Mouse (Mus musculus) neural tube, embryonic 11.5 days (tissue): ENCODE data around the gene Hfe. TPM values are rescaled to one million over a fixed set of nuclear protein-coding genes. Genes with fewer than 3 reads are reported as not detected.
"Not testable (repeated sequence)": the region's sequence is repeated elsewhere in the genome, so short reads cannot be mapped to it uniquely, and the experiment has no call there.

Experiments
- ATAC-seq: fragments of 200-750 bp; cut with Nextera tagmentation; 2 replicates; pipeline ENCODE4 v1.8.0; 2017; ENCODE audit warnings: moderate number of reproducible peaks, mild to moderate bottlenecking, moderate TSS enrichment, moderate library complexity; ENCODE audit not compliant: insufficient read depth, low FRiP score, low TSS enrichment
- DNase-seq: peaks from one replicate; pipeline ENCODE4 v3.0.0-alpha.2; 2015; ENCODE audit warnings: low spot score
- H3K27ac ChIP-seq: fragments of 300-500 bp; sonication (generic); 2 replicates; pipeline ENCODE4 v1.5.1; 2014; ENCODE audit warnings: low read depth, mild to moderate bottlenecking, low read length
- H3K27me3 ChIP-seq: fragments of 300-500 bp; sonication (generic); 2 replicates; pipeline ENCODE4 v1.6.1; 2014; ENCODE audit warnings: mild to moderate bottlenecking, low read length, mixed read lengths; ENCODE audit not compliant: control insufficient read depth, insufficient read depth
- H3K36me3 ChIP-seq: fragments of 300-500 bp; sonication (generic); 2 replicates; pipeline ENCODE4 v1.6.1; 2014; ENCODE audit warnings: mild to moderate bottlenecking, low read length, moderate library complexity, mixed read lengths; ENCODE audit not compliant: control insufficient read depth, insufficient read depth
- H3K4me1 ChIP-seq: fragments of 300-500 bp; sonication (generic); 2 replicates; pipeline ENCODE4 v1.6.1; 2014; ENCODE audit warnings: low read length, mixed read lengths; ENCODE audit not compliant: control insufficient read depth, insufficient read depth
- H3K4me2 ChIP-seq: fragments of 300-500 bp; sonication (generic); 2 replicates; pipeline ENCODE4 v1.6.1; 2014; ENCODE audit warnings: low read depth, mild to moderate bottlenecking, moderate library complexity
- H3K4me3 ChIP-seq: fragments of 300-500 bp; sonication (generic); 2 replicates; pipeline ENCODE4 v1.5.1; 2014; ENCODE audit warnings: low read depth, low read length
- H3K9ac ChIP-seq: fragments of 300-500 bp; sonication (generic); 2 replicates; pipeline ENCODE4 v1.6.1; 2014; ENCODE audit warnings: mild to moderate bottlenecking, low read length
- H3K9me3 ChIP-seq: fragments of 300-500 bp; sonication (generic); 2 replicates; pipeline ENCODE4 v1.6.1; 2016; ENCODE audit warnings: low read length; ENCODE audit not compliant: control insufficient read depth
- WGBS: fragments of 180-500 bp; shearing (Covaris S2); extraction: QIAGEN DNeasy Blood & Tissue Kit; methylation state at CpG from one replicate; pipeline ENCODE4 v1.1.7; 2014; 5-methylcytosine and 5-hydroxymethylcytosine counted together
- microRNA-seq: library from miRNA; unstranded; fragments of <30 nt; microRNA quantifications from one replicate; pipeline ENCODE4, GENCODE M21; 2016
- polyA plus RNA-seq: library from polyadenylated mRNA; unstranded; fragments of >200 nt; fragmentation: Nextera tagmentation; extraction: Ambion mirVana; gene quantifications from 2 replicates; pipeline ENCODE4 v1.2.1, GENCODE M21; 2014

The Hfe gene
- polyA plus RNA-seq, 1 experiment from 2014 or later: 3.3 TPM

GRCm38 (mm10) chr13:23682947-23683754 is 27.5 kb downstream of the Hfe start:
- not testable (repeated sequence) for H3K36me3 ChIP-seq
- ATAC-seq: peak; percentile 45
- 15% methylated on average over 11 of the region's 30 CpGs for WGBS

GRCm38 (mm10) chr13:23682623-23682946 is 28.1 kb downstream of the Hfe start:
- H3K4me2 ChIP-seq: peak overlapping the region; percentile 50
- H3K36me3 ChIP-seq: no peaks in the 10 kb centered on the region
- peak overlapping the region; percentile 42; the same call in 1 of the 2 replicates for H3K9ac ChIP-seq
- H3K27ac ChIP-seq: peak overlapping the region; percentile 96; the same call in 1 of the 2 replicates
- H3K4me1 ChIP-seq: 0 out of 2 replicates have a peak, but pooled peaks cover 8% of the 10 kb centered on the region
- DNase-seq (no peak), ATAC-seq (no peak)
- WGBS: 61% methylated on average over 1 of the region's 1 CpGs
- peak overlapping the region; percentile 37; the same call in 1 of the 2 replicates for H3K4me3 ChIP-seq
- no peaks in the 10 kb centered on the region for H3K9me3 ChIP-seq
- H3K27me3 ChIP-seq: no peaks in the 10 kb centered on the region

More at GRCm38 (mm10) chr13:23682947-23683754, 27.5 kb downstream of the Hfe start:
- H3K27me3 ChIP-seq, DNase-seq, H3K4me1 ChIP-seq, H3K9me3 ChIP-seq: not testable (repeated sequence)
- Histone ChIP-seq H3K4me3 (peak overlapping the region; percentile 37), H3K4me2 (peak overlapping the region; percentile 50), H3K9ac (peak overlapping the region; percentile 42), H3K27ac (peak overlapping the region; percentile 96)

- H3K27me3 ChIP-seq: no peaks in the 10 kb centered on the region
- 0 out of 2 replicates have a peak, but pooled peaks cover 8% of the 10 kb centered on the region for H3K4me1 ChIP-seq
- H3K4me3 ChIP-seq: no peak overlapping the region
- no peaks in the 10 kb centered on the region for H3K36me3 ChIP-seq
- H3K27ac ChIP-seq: no peak overlapping the region
- DNase-seq (no peak), ATAC-seq (no peak)
- no peak overlapping the region for H3K4me2 ChIP-seq
- no peak overlapping the region for H3K9ac ChIP-seq
- no peaks in the 10 kb centered on the region for H3K9me3 ChIP-seq
- 87% methylated on average over 6 of the region's 6 CpGs for WGBS
These were observed 28.6 kb downstream of the Hfe start for GRCm38 (mm10) chr13:23681990-23682582.

DNA sequence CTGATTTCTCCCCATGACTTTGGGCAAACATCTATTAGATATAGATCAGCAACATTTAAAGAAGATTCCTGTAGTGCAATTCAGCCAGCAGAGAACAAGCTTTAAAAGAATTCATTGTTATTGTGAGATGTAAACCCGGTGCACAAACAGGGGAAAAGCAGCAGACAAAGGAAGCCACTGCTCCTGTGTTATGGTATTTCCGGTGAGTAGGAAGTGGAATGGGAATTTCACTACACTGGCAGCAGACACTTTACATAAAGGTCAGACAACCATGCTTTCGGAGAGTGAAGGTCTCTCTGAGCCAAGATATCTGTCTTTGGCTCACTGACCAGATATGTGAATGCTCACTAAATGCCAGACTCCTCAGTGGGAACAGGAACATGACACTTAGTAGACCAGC is 48.1 kb downstream of the Hfe start:
- ATAC-seq (no peak), DNase-seq (no peak)
- no peaks in the 10 kb centered on the region for H3K9me3 ChIP-seq
- no peaks in the 10 kb centered on the region for H3K27me3 ChIP-seq
- no peaks in the 10 kb centered on the region for H3K36me3 ChIP-seq
- WGBS: 80% methylated on average over 3 of the region's 3 CpGs
- no peak overlapping the region for H3K9ac ChIP-seq
- H3K4me3 ChIP-seq: no peak overlapping the region
- H3K4me1 ChIP-seq: no peaks in the 10 kb centered on the region
- H3K4me2 ChIP-seq: no peak overlapping the region
- H3K27ac ChIP-seq: no peak overlapping the region

GRCm38 (mm10) chr13:23659636-23660366 is 50.9 kb downstream of the Hfe start:
- 75% methylated on average over 6 of the region's 6 CpGs for WGBS
- Histone ChIP-seq H3K27me3 (no peaks in the 10 kb centered on the region), H3K27ac (no peak overlapping the region), H3K4me1 (no peaks in the 10 kb centered on the region), H3K36me3 (no peaks in the 10 kb centered on the region), H3K9ac (no peak overlapping the region), H3K4me3 (no peak overlapping the region), H3K9me3 (no peaks in the 10 kb centered on the region), H3K4me2 (no peak overlapping the region)
- ATAC-seq: no peak
- DNase-seq: no peak

Small RNA genes within 50 kb of the gene (microRNA-seq; reads per million reads assigned to microRNA genes)
- gene Gm44314 (not detected), gene Gm44350 (not detected), gene Gm44484 (not detected)

Other genes with a start within 250 kb of the Hfe start
- 0.16 TPM in 1 of 2 replicates, not detected in the other for gene Btn1a1, start 245.0 kb downstream of the Hfe start, polyA plus RNA-seq
- gene Btn2a2, start 222.0 kb downstream of the Hfe start, polyA plus RNA-seq: 0.65 and 0.81 TPM in 2 replicates
- gene Hist1h4h, start 179.8 kb downstream of the Hfe start, polyA plus RNA-seq: 3.4 and 6.8 TPM in 2 replicates
- gene Hist1h2af, start 176.9 kb downstream of the Hfe start, polyA plus RNA-seq: 1.6 and 2.1 TPM in 2 replicates
- 3.3 and 4.3 TPM in 2 replicates for gene Hist1h3g, start 175.4 kb downstream of the Hfe start, polyA plus RNA-seq
- 0.82 and 1.3 TPM in 2 replicates for gene Hist1h2bh, start 167.5 kb downstream of the Hfe start, polyA plus RNA-seq
- 0.51 and 1.4 TPM in 2 replicates for gene Hist1h3f, start 166.8 kb downstream of the Hfe start, polyA plus RNA-seq
- 0.94 and 1.5 TPM in 2 replicates for gene Hist1h4f, start 159.2 kb downstream of the Hfe start, polyA plus RNA-seq
- 0.58 TPM in 2 replicates for gene Hist1h1d, start 157.6 kb downstream of the Hfe start, polyA plus RNA-seq
- 6.4 and 6.9 TPM in 2 replicates for gene Hist1h3e, start 148.5 kb downstream of the Hfe start, polyA plus RNA-seq
- 61.5 and 64.3 TPM in 2 replicates for gene Hist1h2ae, start 139.6 kb downstream of the Hfe start, polyA plus RNA-seq
- 6.9 and 10.2 TPM in 2 replicates for gene Hist1h2bg, start 139.5 kb downstream of the Hfe start, polyA plus RNA-seq
- gene Hist1h2bf, start 136.7 kb downstream of the Hfe start, polyA plus RNA-seq: 3.4 and 4.1 TPM in 2 replicates
- gene Hist1h2ad, start 136.5 kb downstream of the Hfe start, polyA plus RNA-seq: 0.90 and 4.0 TPM in 2 replicates
- 8.1 and 10.4 TPM in 2 replicates for gene Hist1h3d, start 135.1 kb downstream of the Hfe start, polyA plus RNA-seq
- 89.4 and 91.9 TPM in 2 replicates for gene Hist1h4d, start 129.3 kb downstream of the Hfe start, polyA plus RNA-seq
- 1.7 and 1.8 TPM in 2 replicates for gene Hist1h2be, start 89.7 kb downstream of the Hfe start, polyA plus RNA-seq
- gene Hist1h1e, start 88.3 kb downstream of the Hfe start, polyA plus RNA-seq: 16.3 and 18.2 TPM in 2 replicates
- gene Hist1h2ac, start 26.9 kb downstream of the Hfe start, polyA plus RNA-seq: 0.92 and 0.97 TPM in 2 replicates
- 21.3 and 22.2 TPM in 2 replicates for gene Hist1h2bc, start 26.7 kb downstream of the Hfe start, polyA plus RNA-seq
- not detected in 2 replicates for gene Hist1h1t, start 15.0 kb downstream of the Hfe start, polyA plus RNA-seq
- 4.1 and 5.2 TPM in 2 replicates for gene Hist1h4c, start 12.4 kb downstream of the Hfe start, polyA plus RNA-seq
- gene Hist1h1c, start 28.0 kb upstream of the Hfe start, polyA plus RNA-seq: 12.2 and 15.3 TPM in 2 replicates
- 8.3 and 10.6 TPM in 2 replicates for gene Hist1h3c, start 34.7 kb upstream of the Hfe start, polyA plus RNA-seq
- 2.4 and 2.9 TPM in 2 replicates for gene Hist1h2bb, start 35.9 kb upstream of the Hfe start, polyA plus RNA-seq
- gene Hist1h2ab, start 40.3 kb upstream of the Hfe start, polyA plus RNA-seq: 33.1 and 47.3 TPM in 2 replicates
- 6.2 and 8.4 TPM in 2 replicates for gene Hist1h3b, start 41.4 kb upstream of the Hfe start, polyA plus RNA-seq
- gene Hist1h4b, start 46.2 kb upstream of the Hfe start, polyA plus RNA-seq: 4.3 and 9.0 TPM in 2 replicates
- gene Hist1h4a, start 50.4 kb upstream of the Hfe start, polyA plus RNA-seq: not detected in 2 replicates
- 2.3 and 4.3 TPM in 2 replicates for gene Hist1h3a, start 51.5 kb upstream of the Hfe start, polyA plus RNA-seq
- gene Hist1h1a, start 52.8 kb upstream of the Hfe start, polyA plus RNA-seq: 1.1 and 3.6 TPM in 2 replicates
- gene Trim38, start 59.1 kb upstream of the Hfe start, polyA plus RNA-seq: not detected in 2 replicates
- not detected in 2 replicates for gene Slc17a2, start 96.1 kb upstream of the Hfe start, polyA plus RNA-seq
- not detected in 2 replicates for gene Slc17a3, start 128.6 kb upstream of the Hfe start, polyA plus RNA-seq
- not detected in 2 replicates for gene Slc17a1, start 156.9 kb upstream of the Hfe start, polyA plus RNA-seq
- 0.49 and 0.64 TPM in 2 replicates for gene Slc17a4, start 204.2 kb upstream of the Hfe start, polyA plus RNA-seq
- gene Hist1h2ba, start 223.3 kb upstream of the Hfe start, polyA plus RNA-seq: not detected in 2 replicates
- gene Hist1h2aa, start 223.6 kb upstream of the Hfe start, polyA plus RNA-seq: not detected in 2 replicates